8 mouse cellular contexts compared by ENCODE assay signal in genomic region chr19:38929471-38930251, GRCm38 (mm10). TPM values are rescaled to one million over a fixed set of nuclear protein-coding genes. Genes with fewer than 3 reads are reported as not detected.
DNase-seq lines count a peak whose midpoint lies in the region; ATAC-seq and TF ChIP-seq lines count a peak whose summit lies in the region.

No protein-coding gene starts in this region.

- ATAC-seq in kidney, embryonic 15.5 days (replicated peaks; ENCODE audit: low FRiP score), result no peak
- ATAC-seq in hindbrain, embryonic 15.5 days (ENCODE audit: low FRiP score, low read depth), result no peak
- no peak for ATAC-seq in midbrain, embryonic 12.5 days (ENCODE audit: low FRiP score, low read depth)
- no peak for ATAC-seq in inflammation-experienced regulatory T-cells, adult 6 months

- H3K4me1 ChIP-seq in kidney, embryonic 15.5 days, result peaks cover 8% of the 10 kb centered on the region
- peaks cover 18% of the 10 kb centered on the region; the same call in 1 of the 2 replicates for H3K4me1 ChIP-seq in hindbrain, embryonic 15.5 days (replicated peaks)
- H3K4me1 ChIP-seq in midbrain, embryonic 12.5 days, result peaks cover 12% of the 10 kb centered on the region

- peak overlapping the region; percentile 73; the same call in 1 of the 2 replicates for H3K9ac ChIP-seq in kidney, embryonic 15.5 days
- H3K9ac ChIP-seq in hindbrain, embryonic 15.5 days, result peak overlapping the region; percentile 74
- H3K9ac ChIP-seq in midbrain, embryonic 12.5 days (replicated peaks), result no peak overlapping the region

- WGBS in kidney, embryonic 15.5 days, result 73% methylated on average over 13 of the region's 13 CpGs
- 73% methylated on average over 13 of the region's 13 CpGs for WGBS in hindbrain, embryonic 15.5 days
- 78% methylated on average over 13 of the region's 13 CpGs for WGBS in midbrain, embryonic 12.5 days

- TF ChIP-seq CTCF in brain, embryonic 14.5 days (IDR thresholded peaks at IDR 0.05; ENCODE audit: borderline replicate concordance, extremely low read depth, insufficient read depth, insufficient read length), result no peak

- H3K9me3 ChIP-seq in kidney, embryonic 15.5 days (replicated peaks), result no peaks in the 10 kb centered on the region
- no peaks in the 10 kb centered on the region for H3K9me3 ChIP-seq in hindbrain, embryonic 15.5 days
- H3K9me3 ChIP-seq in midbrain, embryonic 12.5 days, result no peaks in the 10 kb centered on the region

- no peak for TF ChIP-seq POLR2A in brain, embryonic 14.5 days (IDR thresholded peaks at IDR 0.05; ENCODE audit: borderline replicate concordance, extremely low read depth, insufficient read depth, insufficient read length, poor library complexity, severe bottlenecking)

- no peak overlapping the region for H3K27ac ChIP-seq in kidney, embryonic 15.5 days
- no peak overlapping the region for H3K27ac ChIP-seq in hindbrain, embryonic 15.5 days (replicated peaks)
- H3K27ac ChIP-seq in midbrain, embryonic 12.5 days (replicated peaks), result no peak overlapping the region

- H3K4me3 ChIP-seq in kidney, embryonic 15.5 days (replicated peaks), result peak overlapping the region; percentile 91
- peak overlapping the region; percentile 91 for H3K4me3 ChIP-seq in hindbrain, embryonic 15.5 days
- H3K4me3 ChIP-seq in midbrain, embryonic 12.5 days, result peak overlapping the region; percentile 80

- no peaks in the 10 kb centered on the region for H3K27me3 ChIP-seq in kidney, embryonic 15.5 days
- no peaks in the 10 kb centered on the region for H3K27me3 ChIP-seq in hindbrain, embryonic 15.5 days
- H3K27me3 ChIP-seq in midbrain, embryonic 12.5 days, result no peaks in the 10 kb centered on the region

- H3K4me2 ChIP-seq in kidney, embryonic 15.5 days, result peak overlapping the region; percentile 87
- H3K4me2 ChIP-seq in hindbrain, embryonic 15.5 days, result peak overlapping the region; percentile 97
- H3K4me2 ChIP-seq in midbrain, embryonic 12.5 days (replicated peaks), result peak overlapping the region; percentile 86

- peaks cover 12% of the 10 kb centered on the region for H3K36me3 ChIP-seq in kidney, embryonic 15.5 days
- H3K36me3 ChIP-seq in hindbrain, embryonic 15.5 days, result no peaks in the 10 kb centered on the region; the same call in 1 of the 2 replicates
- H3K36me3 ChIP-seq in midbrain, embryonic 12.5 days, result no peaks in the 10 kb centered on the region

- DNase-seq in kidney, adult 18-20 months, result no peak
- peak; percentile 0 for DNase-seq in brain, embryonic 14.5 days (ENCODE audit: low read depth)
- no peak for DNase-seq in cerebellum, adult 11 months
- no peak for DNase-seq in thymus, postnatal 14 days

RNA-seq across cellular contexts. Expression of gene Hells, which starts 1.1 kb away (rescaled TPM):
- polyA plus RNA-seq in kidney, embryonic 15.5 days (2015; fragmentation: Nextera tagmentation; extraction: Ambion mirVana), result 53.6 and 56.9 TPM in 2 replicates
- 11.2 and 18.0 TPM in 2 replicates for polyA plus RNA-seq in brain, embryonic 14.5 days (2012; rRNA removed)
- polyA plus RNA-seq in hindbrain, embryonic 15.5 days (2015; fragmentation: Nextera tagmentation; extraction: Ambion mirVana), result 10.9 and 12.4 TPM in 2 replicates
- 57.5 and 61.0 TPM in 2 replicates for polyA plus RNA-seq in midbrain, embryonic 12.5 days (2016; fragmentation: Nextera tagmentation; extraction: Ambion mirVana)
- 10 to 100 TPM; 15.6 to 92.7 (median 18.5) TPM for polyA plus RNA-seq in inflammation-experienced regulatory T-cells, adult 6 months (2017; shearing (Covaris generic))
